Mouse (Mus musculus) kidney, adult 2 months (tissue): Measurements from ENCODE around the gene Tspan12.

ENCODE experiments used
- CTCF ChIP-seq: fragments of 200-500 bp; conservative IDR thresholded peaks from 2 replicates; pipeline ENCODE4 v1.5.1; 2011; ENCODE audit warnings: low read depth, mild to moderate bottlenecking, control low read depth, low read length, moderate library complexity, mixed read lengths; ENCODE audit not compliant: insufficient read depth, insufficient read length
- POLR2A ChIP-seq: fragments of 200-500 bp; IDR thresholded peaks from one replicate; pipeline ENCODE4 v1.6.1; 2011; ENCODE audit warnings: low read depth, low read length, control low read depth

DNA sequence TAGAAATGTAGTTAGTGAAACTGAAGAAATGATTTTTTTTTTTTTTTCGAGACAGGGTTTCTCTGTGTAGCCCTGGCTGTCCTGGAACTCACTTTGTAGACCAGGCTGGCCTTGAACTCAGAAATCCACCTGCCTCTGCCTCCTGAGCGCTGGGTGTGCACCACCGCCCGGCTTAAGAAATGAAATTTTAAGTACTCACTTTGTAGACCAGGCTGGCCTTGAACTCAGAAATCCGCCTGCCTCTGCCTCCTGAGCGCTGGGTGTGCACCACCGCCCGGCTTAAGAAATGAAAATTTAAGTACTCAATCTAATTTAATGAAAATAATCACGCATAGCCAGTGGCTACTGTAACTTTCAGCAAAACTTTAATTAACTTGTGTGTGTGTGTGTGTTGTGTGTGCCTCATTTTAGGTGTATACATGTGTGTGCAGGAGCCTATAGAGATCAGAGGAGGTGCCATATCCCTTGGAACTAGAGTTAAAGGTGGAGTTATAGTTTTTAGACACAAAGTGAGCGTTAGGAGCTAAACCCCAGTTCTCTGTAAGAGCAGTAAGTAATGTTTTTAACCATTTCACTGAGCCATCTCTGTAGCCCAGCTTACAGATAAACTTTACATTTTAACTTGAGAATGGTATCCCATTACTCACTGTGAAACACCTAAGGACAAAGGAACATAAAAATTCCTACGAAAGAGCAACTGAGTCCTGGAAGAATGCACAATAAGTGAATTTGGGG lies 57.8 kb downstream of the Tspan12 start:
- TF ChIP-seq CTCF (no peak), POLR2A (no peak)
